Mouse (Mus musculus) brown adipose tissue, adult 24 weeks (tissue): ENCODE data around the gene Prcc. TPM values are rescaled to one million over a fixed set of nuclear protein-coding genes. Genes with fewer than 3 reads are reported as not detected.

Source experiments
- H3K27ac ChIP-seq: fragments of 200-500 bp; replicated peaks from 2 replicates; pipeline ENCODE4 v1.5.1; 2012; ENCODE audit warnings: low read depth, mild to moderate bottlenecking, low read length
- H3K4me1 ChIP-seq: fragments of 200-500 bp; 2 replicates; pipeline ENCODE4 v1.6.1; 2012; ENCODE audit warnings: low read length, mixed read lengths; ENCODE audit not compliant: control insufficient read depth, insufficient read depth, insufficient read length
- H3K4me3 ChIP-seq: fragments of 200-500 bp; 2 replicates; pipeline ENCODE4 v1.5.1; 2012; ENCODE audit warnings: low read depth, mild to moderate bottlenecking, low read length, moderate library complexity; ENCODE audit not compliant: insufficient read depth
- polyA plus RNA-seq: library from polyadenylated mRNA; stranded (reverse); fragments of >200 nt; gene quantifications from 2 replicates; pipeline ENCODE4 v1.2.4, GENCODE M21; 2012; ENCODE audit not compliant: missing spikeins, insufficient read depth, insufficient read length

Prcc gene
- polyA plus RNA-seq = 25.6 and 28.7 TPM in 2 replicates

DNA sequence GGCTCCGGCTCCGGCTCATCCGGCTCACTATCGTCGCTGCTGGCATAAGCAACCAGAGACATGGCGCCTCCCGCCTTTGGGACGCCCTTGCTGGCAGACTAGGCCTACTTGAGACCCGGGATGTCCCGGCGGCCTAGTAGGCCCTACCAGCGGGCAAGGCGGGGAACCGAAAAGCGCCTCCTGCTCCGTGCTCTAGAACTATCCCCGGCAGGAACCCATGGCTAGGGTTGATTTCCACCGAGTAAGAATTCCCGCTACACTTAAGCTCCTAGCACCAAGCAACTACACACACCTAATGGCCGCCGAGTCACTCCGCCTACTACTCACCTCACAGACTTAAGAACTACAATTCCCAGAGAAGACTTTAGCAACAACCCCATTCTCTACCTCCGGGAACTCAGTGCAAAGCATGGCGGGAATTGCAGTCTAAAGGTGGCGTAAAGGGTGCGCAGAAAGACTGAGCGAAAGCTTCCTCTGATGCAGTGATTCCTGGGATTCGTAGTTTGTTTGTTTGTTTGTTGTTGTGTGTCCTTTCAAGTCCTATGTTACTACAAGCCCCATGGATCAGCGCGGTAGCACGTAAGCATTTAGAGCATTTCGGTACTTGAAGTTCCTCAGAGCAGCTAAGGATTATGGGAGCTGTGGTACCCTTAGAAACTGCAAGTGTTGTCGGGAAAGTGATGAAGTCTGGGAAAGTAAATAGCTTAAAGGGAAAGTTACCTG lies at the start of gene Prcc:
Gene Prcc (minus strand): TSS at position 328 of the 723 bp plus-strand sequence.
- peak within 1 kb of the TSS; percentile 78 for H3K27ac ChIP-seq
- H3K4me3 ChIP-seq = peak within 1 kb of the TSS; percentile 78
- peaks cover 8% of the 10 kb centered on the region; the same call in 1 of the 2 replicates for H3K4me1 ChIP-seq

DNA sequence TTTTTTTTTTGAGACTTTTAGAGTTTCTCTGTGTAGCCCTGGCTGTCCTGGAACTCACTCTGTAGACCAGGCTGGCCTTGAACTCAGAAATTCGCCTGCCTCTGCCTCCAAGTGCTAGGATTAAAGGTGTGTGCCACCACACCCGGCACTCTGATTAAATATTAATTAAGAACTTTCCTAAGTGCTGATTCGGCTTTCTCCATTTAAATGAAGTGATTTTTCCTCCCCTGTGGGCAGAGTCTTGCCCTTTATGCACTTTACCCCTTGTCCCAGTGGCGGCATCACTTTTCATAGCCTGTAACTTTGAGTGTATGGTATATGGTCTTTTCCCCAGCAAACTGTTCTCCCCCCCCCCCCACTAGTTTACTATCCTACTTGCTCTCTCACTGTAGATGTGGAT lies 49.8 kb upstream of the Prcc start:
- H3K4me1 ChIP-seq = no peaks in the 10 kb centered on the region; the same call in 1 of the 2 replicates
- no peak overlapping the region for H3K4me3 ChIP-seq
- H3K27ac ChIP-seq = no peak overlapping the region

- Histone ChIP-seq H3K27ac (no peak overlapping the region), H3K4me3 (no peak overlapping the region), H3K4me1 (no peaks in the 10 kb centered on the region; the same call in 1 of the 2 replicates)
Measured at GRCm38 (mm10) chr3:87934501-87934900, 49.1 kb upstream of the Prcc start.

- Histone ChIP-seq H3K4me3 (no peak overlapping the region), H3K27ac (no peak overlapping the region), H3K4me1 (peaks cover 2% of the 10 kb centered on the region)
Measured at GRCm38 (mm10) chr3:87934026-87934425, 48.6 kb upstream of the Prcc start.

- H3K4me1 ChIP-seq = peaks cover 3% of the 10 kb centered on the region
- peak within 1 kb of the TSS; percentile 91 for H3K27ac ChIP-seq
- peak within 1 kb of the TSS; percentile 97 for H3K4me3 ChIP-seq
Measured at GRCm38 (mm10) chr3:87930078-87930795, 44.8 kb upstream of the Prcc start, which contains the start of the genes Isg20l2 and Rrnad1. Gene Isg20l2, plus strand, starts transcription at chr3:87930314. Gene Rrnad1, minus strand, starts transcription at chr3:87930717.

DNA sequence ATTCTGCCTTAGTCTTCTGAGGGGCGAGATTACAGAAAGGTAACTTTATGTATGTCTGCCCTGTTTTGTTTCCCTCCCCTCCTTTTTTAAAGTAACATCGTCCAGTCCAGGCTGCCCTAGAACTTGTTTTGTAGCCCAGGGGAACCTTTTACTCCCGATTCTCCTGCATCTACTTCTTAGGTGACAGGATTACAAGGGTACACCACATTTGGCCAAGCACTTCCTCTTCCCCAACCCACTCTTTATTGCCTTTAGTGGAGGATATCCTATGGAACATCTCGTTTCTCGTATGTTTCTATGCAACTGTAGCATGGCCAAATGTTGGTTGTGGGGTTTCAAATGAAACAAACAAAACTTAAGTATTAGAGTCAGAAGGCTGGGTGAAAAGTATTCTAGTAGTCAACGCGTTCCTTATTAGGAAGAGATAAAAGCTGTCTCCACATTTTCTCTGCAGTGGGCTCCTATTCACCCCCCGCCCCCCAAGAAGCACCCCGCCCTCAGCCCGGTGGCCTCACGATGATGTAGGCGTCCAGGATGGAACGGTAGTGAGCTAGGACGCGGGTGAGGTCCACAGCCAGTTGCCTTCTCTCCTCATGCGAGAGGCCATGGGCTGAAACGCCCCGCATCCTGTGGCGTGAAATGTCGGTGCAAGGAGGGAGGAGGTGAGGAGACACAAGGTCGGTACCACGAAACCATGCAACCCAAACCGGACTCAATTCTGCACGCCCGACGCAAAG lies 44.1 kb upstream of the Prcc start:
- Histone ChIP-seq H3K4me1 (peaks cover 3% of the 10 kb centered on the region), H3K4me3 (peak overlapping the region; percentile 97), H3K27ac (peak overlapping the region; percentile 91)

DNA sequence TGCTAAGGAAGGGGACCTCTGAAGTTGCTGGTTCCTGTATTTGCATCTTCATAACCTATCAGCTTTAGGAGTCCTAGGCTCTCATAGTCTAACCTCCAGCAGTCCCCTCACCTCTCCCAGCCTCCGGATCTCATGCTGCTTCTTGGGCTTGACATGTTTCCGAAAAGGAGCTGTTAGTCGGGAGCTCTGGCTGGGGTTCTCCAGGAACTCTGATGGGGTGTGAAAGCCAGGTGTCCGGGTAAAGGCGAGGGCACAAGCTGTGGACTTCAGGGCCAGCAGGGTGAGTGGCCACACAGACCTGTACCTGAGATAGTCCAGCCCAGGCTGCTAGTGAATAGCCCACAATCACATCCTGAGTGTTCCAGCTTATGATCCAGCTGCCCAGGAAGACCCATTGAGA lies 42.0 kb upstream of the Prcc start:
- H3K4me3 ChIP-seq = no peak overlapping the region
- peaks cover 3% of the 10 kb centered on the region for H3K4me1 ChIP-seq
- H3K27ac ChIP-seq = no peak overlapping the region

DNA sequence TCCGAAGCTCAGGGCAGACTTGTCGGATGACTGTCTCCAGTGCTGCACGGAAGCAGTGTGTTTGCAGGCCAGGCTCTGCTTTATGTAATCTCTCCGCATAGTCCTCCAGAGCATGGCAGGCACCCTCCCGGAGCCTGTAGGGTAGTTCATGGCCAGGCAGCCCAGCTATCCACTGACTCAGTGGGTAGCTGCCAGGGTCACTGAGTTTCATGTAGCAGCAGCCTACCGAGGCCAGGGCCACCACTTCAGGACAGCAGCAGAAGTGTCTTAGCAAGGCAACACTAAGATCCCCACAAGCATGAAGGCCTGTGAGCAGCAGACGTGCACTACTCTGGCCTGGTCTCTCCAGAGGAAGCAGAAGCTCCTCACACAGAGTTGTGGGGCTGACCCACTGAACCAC lies 39.6 kb upstream of the Prcc start:
- Histone ChIP-seq H3K27ac (no peak overlapping the region), H3K4me1 (peaks cover 3% of the 10 kb centered on the region; the same call in 1 of the 2 replicates), H3K4me3 (no peak overlapping the region)

DNA sequence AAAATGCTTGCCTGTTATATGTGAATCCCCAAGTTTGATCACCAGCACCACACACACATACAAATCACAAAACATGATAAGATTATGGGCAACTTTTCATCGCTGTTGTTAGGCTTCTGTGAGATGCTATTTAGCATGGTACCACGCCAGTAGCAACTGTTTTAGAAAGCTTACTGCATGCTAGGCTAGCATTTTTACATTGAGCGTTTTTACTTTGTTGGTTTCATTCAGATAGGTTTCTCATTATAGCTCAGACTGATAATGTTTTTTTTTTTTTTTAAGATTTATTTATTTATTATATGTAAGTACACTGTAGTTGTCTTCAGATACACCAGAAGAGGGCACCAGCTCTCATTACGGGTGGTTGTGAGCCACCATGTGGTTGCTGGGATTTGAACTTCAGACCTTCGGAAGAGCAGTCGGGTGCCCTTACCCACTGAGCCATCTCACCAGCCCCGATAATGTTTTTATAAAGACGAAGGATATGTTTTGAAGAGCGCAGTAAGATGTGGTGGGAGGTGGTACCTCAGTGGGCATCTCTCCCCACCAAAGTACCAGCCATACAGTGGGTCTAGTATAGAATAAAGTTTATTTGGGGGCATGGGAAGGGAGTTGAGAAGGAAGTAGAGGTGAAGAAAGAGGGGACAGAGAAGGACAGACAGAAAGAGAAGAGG lies 35.0 kb upstream of the Prcc start:
- Histone ChIP-seq H3K4me3 (peak overlapping the region; percentile 79; the same call in 1 of the 2 replicates), H3K4me1 (no peaks in the 10 kb centered on the region), H3K27ac (no peak overlapping the region)

- Histone ChIP-seq H3K4me1 (no peaks in the 10 kb centered on the region), H3K27ac (peak within 1 kb of the TSS; percentile 72), H3K4me3 (peak within 1 kb of the TSS; percentile 79)
Measured at GRCm38 (mm10) chr3:87919336-87920108, 34.1 kb upstream of the Prcc start, which contains the start of gene Mrpl24. Gene Mrpl24, plus strand, starts transcription at chr3:87919506.

GRCm38 (mm10) chr3:87918551-87918950 lies 33.1 kb upstream of the Prcc start:
- no peaks in the 10 kb centered on the region for H3K4me1 ChIP-seq
- H3K27ac ChIP-seq = no peak overlapping the region
- no peak overlapping the region for H3K4me3 ChIP-seq

- H3K27ac ChIP-seq = no peak overlapping the region
- H3K4me1 ChIP-seq = no peaks in the 10 kb centered on the region
- no peak overlapping the region for H3K4me3 ChIP-seq
Measured at GRCm38 (mm10) chr3:87916990-87917389, 31.6 kb upstream of the Prcc start.

- Histone ChIP-seq H3K27ac (no peak overlapping the region), H3K4me3 (no peak overlapping the region), H3K4me1 (peaks cover 10% of the 10 kb centered on the region)
Measured at GRCm38 (mm10) chr3:87913891-87914290, 28.5 kb upstream of the Prcc start.

- Histone ChIP-seq H3K4me3 (no peak overlapping the region), H3K27ac (no peak overlapping the region), H3K4me1 (peaks cover 14% of the 10 kb centered on the region)
Measured at GRCm38 (mm10) chr3:87913491-87913890, 28.1 kb upstream of the Prcc start.
